Mouse (Mus musculus) induced T-regulatory cell, adult 2 months (primary cell): ENCODE results near the gene Spata3.
A peak's percentile ranks its signal among the peaks of the same experiment; 100 is the strongest.
"Not testable (repeated sequence)": the region's sequence is repeated elsewhere in the genome, so short reads cannot be mapped to it uniquely, and the experiment has no call there.

Experiments
- DNase-seq: peaks from one replicate; pipeline ENCODE4 v3.0.0-alpha.2; 2012; ENCODE audit warnings: low read depth

Spata3 gene

GRCm38 (mm10) chr1:86016516-86016915 is at the start of gene Spata3:
Spata3 (plus strand) TSS chr1:86016816.
- no peak for DNase-seq

GRCm38 (mm10) chr1:85969081-85969480 is 47.5 kb upstream of the Spata3 start:
- no peak for DNase-seq

- no peak for DNase-seq
These were observed 47.1 kb upstream of the Spata3 start for GRCm38 (mm10) chr1:85969519-85969918.

- DNase-seq = no peak
These were observed 45.5 kb upstream of the Spata3 start for GRCm38 (mm10) chr1:85971070-85971469.

- DNase-seq = no peak
These were observed 44.3 kb upstream of the Spata3 start for GRCm38 (mm10) chr1:85972341-85972740.

GRCm38 (mm10) chr1:85973468-85973877 is 43.1 kb upstream of the Spata3 start:
- DNase-seq = peak; percentile 57

GRCm38 (mm10) chr1:85977709-85978108 is 38.9 kb upstream of the Spata3 start:
- DNase-seq = peak; percentile 55

- DNase-seq = peak; percentile 44
These were observed 34.8 kb upstream of the Spata3 start for GRCm38 (mm10) chr1:85981738-85982357.

- DNase-seq = peak; percentile 70
These were observed 30.8 kb upstream of the Spata3 start for GRCm38 (mm10) chr1:85985784-85986183.

- peak; percentile 45 for DNase-seq
These were observed 28.3 kb upstream of the Spata3 start for GRCm38 (mm10) chr1:85988351-85988750.

- not testable (repeated sequence) for DNase-seq
These were observed 27.7 kb upstream of the Spata3 start for GRCm38 (mm10) chr1:85988882-85989281.

- no peak for DNase-seq
These were observed 24.4 kb upstream of the Spata3 start for GRCm38 (mm10) chr1:85992175-85992574.

- DNase-seq = no peak
These were observed 23.1 kb upstream of the Spata3 start for GRCm38 (mm10) chr1:85993541-85993940.

- no peak for DNase-seq
These were observed 19.4 kb upstream of the Spata3 start for GRCm38 (mm10) chr1:85997221-85997620.

- peak; percentile 76 for DNase-seq
These were observed 18.6 kb upstream of the Spata3 start for GRCm38 (mm10) chr1:85998012-85998411.

GRCm38 (mm10) chr1:85999853-86000570 is 16.6 kb upstream of the Spata3 start:
- peak; percentile 61 for DNase-seq

GRCm38 (mm10) chr1:86005540-86005939 is 11.1 kb upstream of the Spata3 start:
- peak; percentile 77 for DNase-seq

GRCm38 (mm10) chr1:86006040-86006439 is 10.6 kb upstream of the Spata3 start:
- peak; percentile 82 for DNase-seq

GRCm38 (mm10) chr1:86007778-86008177 is 8.8 kb upstream of the Spata3 start:
- peak; percentile 96 for DNase-seq

GRCm38 (mm10) chr1:86015758-86016157 is 858 bp upstream of the Spata3 start:
- DNase-seq = not testable (repeated sequence)

- DNase-seq = peak; percentile 77
These were observed 1.8 kb downstream of the Spata3 start for GRCm38 (mm10) chr1:86018235-86019055.

GRCm38 (mm10) chr1:86021365-86021989 is 4.9 kb downstream of the Spata3 start:
- peak; percentile 63 for DNase-seq
